Mouse (Mus musculus) midbrain, embryonic 16.5 days (tissue): ENCODE data around the gene Gm4724. TPM values are rescaled to one million over a fixed set of nuclear protein-coding genes. Genes with fewer than 3 reads are reported as not detected.
"Not testable (repeated sequence)": the region's sequence is repeated elsewhere in the genome, so short reads cannot be mapped to it uniquely, and the experiment has no call there.

Experiments used
- ATAC-seq: fragments of 200-750 bp; cut with Nextera tagmentation; 2 replicates; pipeline ENCODE4 v1.8.0; 2017; ENCODE audit warnings: moderate TSS enrichment
- H3K27ac ChIP-seq: fragments of 300-500 bp; sonication (generic); 2 replicates; pipeline ENCODE4 v1.5.1; 2014; ENCODE audit warnings: mild to moderate bottlenecking, low read length, mixed read lengths
- H3K27me3 ChIP-seq: fragments of 300-500 bp; sonication (generic); 2 replicates; pipeline ENCODE4 v1.6.1; 2014; ENCODE audit warnings: low read depth, low read length, mixed read lengths; ENCODE audit not compliant: control insufficient read depth, insufficient read depth
- H3K36me3 ChIP-seq: fragments of 300-500 bp; sonication (generic); 2 replicates; pipeline ENCODE4 v1.6.1; 2014; ENCODE audit warnings: mild to moderate bottlenecking, low read length, moderate library complexity, mixed read lengths; ENCODE audit not compliant: control insufficient read depth, insufficient read depth
- H3K4me1 ChIP-seq: fragments of 300-500 bp; sonication (generic); 2 replicates; pipeline ENCODE4 v1.6.1; 2014; ENCODE audit warnings: mild to moderate bottlenecking, low read length, mixed read lengths; ENCODE audit not compliant: control insufficient read depth, insufficient read depth
- H3K4me2 ChIP-seq: fragments of 300-500 bp; sonication (generic); 2 replicates; pipeline ENCODE4 v1.6.1; 2014; ENCODE audit warnings: mild to moderate bottlenecking, low read length, mixed read lengths
- H3K4me3 ChIP-seq: fragments of 300-500 bp; sonication (generic); 2 replicates; pipeline ENCODE4 v1.5.1; 2014; ENCODE audit warnings: low read depth, mild to moderate bottlenecking, low read length, moderate library complexity, mixed read lengths
- H3K9ac ChIP-seq: fragments of 300-500 bp; sonication (generic); 2 replicates; pipeline ENCODE4 v1.6.1; 2014; ENCODE audit warnings: low read depth, low read length, mixed read lengths
- H3K9me3 ChIP-seq: fragments of 300-500 bp; sonication (generic); replicated peaks from 2 replicates; pipeline ENCODE4 v1.6.1; 2014; ENCODE audit warnings: mild to moderate bottlenecking, low read length, mixed read lengths; ENCODE audit not compliant: control insufficient read depth, poor library complexity, severe bottlenecking
- WGBS: fragments of 180-500 bp; shearing (Covaris S2); extraction: QIAGEN DNeasy Blood & Tissue Kit; methylation state at CpG from one replicate; pipeline ENCODE4 v1.1.7; 2014; 5-methylcytosine and 5-hydroxymethylcytosine counted together
- polyA plus RNA-seq: library from polyadenylated mRNA; unstranded; fragments of >200 nt; fragmentation: Nextera tagmentation; extraction: Ambion mirVana; gene quantifications from 2 replicates; pipeline ENCODE4 v1.2.1, GENCODE M21; 2015

Gene Gm4724
- 14.5 and 15.3 TPM in 2 replicates for polyA plus RNA-seq

DNA sequence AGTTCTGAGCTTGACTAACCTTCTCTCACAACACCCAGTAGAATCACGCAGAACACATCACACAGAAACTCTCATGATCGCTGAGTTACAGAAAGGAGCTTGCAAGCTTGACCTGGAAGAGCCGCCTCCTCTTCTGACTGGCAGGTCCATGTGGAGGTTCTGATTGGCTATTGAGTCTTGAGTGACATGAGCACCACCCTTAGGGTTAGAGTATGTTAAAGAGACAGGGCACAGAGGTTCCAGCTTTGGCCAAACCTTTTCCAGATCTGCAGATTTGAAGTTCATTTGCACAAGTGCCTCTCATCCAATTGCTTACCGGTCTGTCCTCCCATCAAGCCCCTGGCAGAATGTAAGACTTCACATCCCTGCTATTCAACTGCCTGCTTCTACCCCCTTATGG lies at the start of gene Gm4724:
Gene Gm4724 (minus strand): TSS at position 101 of the 400 bp plus-strand sequence.
- not testable (repeated sequence) for H3K4me2 ChIP-seq, H3K27me3 ChIP-seq, H3K27ac ChIP-seq, H3K4me1 ChIP-seq, H3K36me3 ChIP-seq, H3K4me3 ChIP-seq, H3K9me3 ChIP-seq, ATAC-seq, H3K9ac ChIP-seq
- WGBS: no CpG with 5 or more reads among the region's 4 CpGs

GRCm38 (mm10) chr2:175469685-175470084 lies 34.1 kb upstream of the Gm4724 start, which contains the start of gene Zfp965:
TSS of gene Zfp965 (plus strand) at chr2:175469985.
- no CpG with 5 or more reads among the region's 6 CpGs for WGBS
- ATAC-seq, H3K4me3 ChIP-seq, H3K9ac ChIP-seq, H3K4me2 ChIP-seq, H3K27me3 ChIP-seq, H3K27ac ChIP-seq, H3K9me3 ChIP-seq, H3K4me1 ChIP-seq, H3K36me3 ChIP-seq: not testable (repeated sequence)

Other genes starting within 250 kb of the Gm4724 start
- gene Gm14391, start 228.9 kb downstream of the Gm4724 start, polyA plus RNA-seq: 7.3 and 9.8 TPM in 2 replicates
- not detected in 2 replicates for gene Gm14440, start 160.7 kb downstream of the Gm4724 start, polyA plus RNA-seq
- gene Gm4631, start 97.6 kb downstream of the Gm4724 start, polyA plus RNA-seq: 21.7 and 22.2 TPM in 2 replicates
- 3.9 and 4.0 TPM in 2 replicates for gene Zfp968, start 63.4 kb downstream of the Gm4724 start, polyA plus RNA-seq
- 7.3 and 8.2 TPM in 2 replicates for gene Zfp965, start 34.2 kb upstream of the Gm4724 start, polyA plus RNA-seq
- not detected in 2 replicates for gene Gm11007, start 208.2 kb upstream of the Gm4724 start, polyA plus RNA-seq